Mouse (Mus musculus): ENCODE measurements around the gene Gm42674. TPM values are rescaled to one million over a fixed set of nuclear protein-coding genes. Genes with fewer than 3 reads are reported as not detected.

Gm42674 gene
- polyA plus RNA-seq, 1 experiment: not detected

DNA sequence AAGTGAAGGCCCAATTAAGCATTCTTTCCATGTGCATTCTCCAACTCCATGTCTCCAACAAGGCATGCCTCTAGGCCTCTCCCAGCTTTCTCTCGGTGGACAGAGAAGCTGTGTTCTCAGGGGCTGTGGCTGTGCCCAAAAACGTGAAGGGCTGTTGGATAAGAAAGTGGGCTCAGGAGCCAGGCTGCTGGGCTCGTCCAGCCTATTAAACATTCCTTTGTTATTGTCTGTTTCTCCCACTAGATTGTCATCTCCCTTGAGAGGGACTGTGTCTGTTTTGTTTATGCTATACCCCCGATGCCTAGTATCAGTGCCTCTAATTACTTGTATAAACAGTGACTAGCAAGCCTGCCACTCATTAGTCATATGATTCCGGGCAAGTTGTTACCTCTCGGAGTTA, 4.0 kb upstream of the Gm42674 start:
- no peak for DNase-seq (ENCODE audit: extremely low spot score in 1 of 2, low spot score in 1 of 2)

DNA sequence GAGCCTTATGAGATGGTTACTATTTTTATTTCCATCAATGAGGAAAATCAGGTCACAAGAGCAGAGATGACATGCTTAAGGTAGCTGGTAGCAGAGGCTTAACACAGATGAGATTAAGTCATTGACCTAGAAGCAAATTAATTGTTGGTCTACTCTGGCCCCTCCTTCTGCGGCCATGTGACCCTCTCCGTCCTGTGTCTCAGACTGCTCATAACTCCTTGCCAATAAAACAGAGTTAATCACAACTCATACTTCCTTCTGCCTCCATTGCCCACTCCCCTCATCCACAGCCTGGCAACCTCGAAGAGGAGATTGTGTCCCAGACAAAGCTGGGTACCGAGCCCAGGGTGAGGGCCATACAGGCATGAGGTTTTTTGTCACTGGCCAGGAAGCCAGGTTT, 3.5 kb upstream of the Gm42674 start:
- no peak for DNase-seq (ENCODE audit: extremely low spot score in 1 of 2, low spot score in 1 of 2)

DNA sequence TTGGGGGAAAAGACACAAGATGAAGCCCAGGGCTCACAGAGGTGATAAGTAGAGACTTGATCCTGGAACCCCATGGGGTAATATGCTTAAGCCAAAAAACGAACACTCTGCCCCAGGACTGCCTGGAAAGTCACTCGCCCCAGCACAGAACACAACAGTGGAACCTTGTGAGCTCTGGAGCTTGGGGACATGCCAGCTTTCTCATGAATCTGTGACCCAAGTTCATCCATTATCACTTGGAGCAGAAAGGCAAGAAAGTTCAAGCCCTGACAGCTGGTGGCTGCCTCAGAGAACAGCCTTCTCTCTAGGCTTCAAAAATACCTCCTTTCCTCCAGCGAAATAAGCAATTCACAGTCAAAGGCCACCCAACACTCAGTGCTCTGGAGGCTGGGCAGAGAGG, 2.3 kb upstream of the Gm42674 start:
- DNase-seq (ENCODE audit: extremely low spot score in 1 of 2, low spot score in 1 of 2): no peak

DNA sequence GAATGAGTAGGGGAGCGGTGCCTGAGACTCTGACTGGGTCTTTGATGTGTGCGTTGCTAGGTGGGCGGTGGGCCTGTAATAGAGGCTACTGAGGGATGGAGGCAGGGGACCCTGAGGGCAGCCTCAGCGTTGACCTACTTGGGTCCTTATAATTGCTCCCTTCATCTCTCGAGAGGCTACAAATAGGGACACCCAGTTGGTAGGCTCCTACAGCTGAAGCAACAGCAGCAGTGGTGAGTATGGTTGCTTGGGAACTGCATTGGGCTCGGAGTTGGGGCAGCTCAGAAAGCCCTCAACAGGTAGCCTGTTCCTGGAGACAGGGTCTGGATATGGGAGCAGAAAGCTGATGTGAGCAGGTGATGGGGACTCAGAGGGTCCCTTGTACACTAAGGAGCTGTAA, 1.7 kb upstream of the Gm42674 start:
- DNase-seq (ENCODE audit: extremely low spot score in 1 of 2, low spot score in 1 of 2): no peak

DNA sequence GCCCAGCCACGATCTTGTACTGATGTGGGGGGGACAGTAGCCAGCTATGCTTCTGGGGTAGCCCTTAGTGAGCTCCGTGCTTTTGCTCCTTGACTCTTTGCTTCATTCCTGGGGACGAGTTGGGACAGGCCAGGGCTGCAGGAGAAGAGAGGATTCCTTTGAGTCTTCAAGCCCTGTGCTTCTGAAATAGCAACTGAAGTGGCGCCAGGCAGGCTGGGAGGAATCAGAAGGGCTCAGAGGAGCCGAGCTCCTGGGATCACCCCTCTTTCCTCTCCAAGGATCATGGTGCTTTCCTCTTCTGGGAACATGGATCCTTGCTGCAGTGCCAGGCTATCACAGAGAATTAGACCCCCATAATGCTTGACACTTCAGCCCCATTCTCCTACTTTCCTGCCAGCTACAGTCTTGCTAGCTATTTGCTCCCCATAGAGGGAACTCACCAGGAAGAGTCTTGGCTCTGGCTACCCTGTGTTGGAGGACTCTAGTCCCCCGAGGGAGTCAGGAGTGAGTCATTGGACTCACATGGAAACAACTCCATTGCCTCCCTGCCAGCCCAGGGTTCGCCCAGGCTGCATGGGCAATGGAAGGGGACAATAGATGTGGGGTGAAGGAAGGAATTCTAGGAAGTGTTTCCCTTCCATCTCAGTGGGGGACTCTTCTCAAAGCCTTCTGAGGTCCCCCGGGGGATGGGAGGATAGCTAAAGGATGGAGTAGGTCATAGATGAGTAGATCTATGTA, 1.1 kb upstream of the Gm42674 start:
- DNase-seq (ENCODE audit: extremely low spot score in 1 of 2, low spot score in 1 of 2): no peak

DNA sequence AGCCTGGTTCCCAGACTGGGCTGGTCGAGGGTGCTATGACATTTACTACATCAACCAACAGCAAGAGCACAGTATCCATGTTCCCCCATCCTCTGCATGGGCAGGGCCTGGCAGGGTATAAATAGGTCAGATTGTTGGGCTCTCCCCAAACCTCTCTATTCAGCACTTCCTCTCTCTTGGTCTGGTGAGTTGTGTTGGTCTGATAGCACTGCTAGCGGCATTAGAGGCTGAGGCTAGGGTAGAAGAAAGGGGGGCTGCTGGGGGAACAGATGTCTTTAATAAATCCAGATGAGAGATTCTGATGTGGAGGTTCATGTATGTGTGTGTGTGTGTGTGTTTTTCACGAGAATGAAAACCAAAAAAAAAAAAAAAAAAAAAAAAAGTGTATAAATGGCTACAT, 1.9 kb downstream of the Gm42674 start, which contains the start of gene S100a4:
Gene S100a4 (plus strand): TSS at position 149 of the 400 bp plus-strand sequence.
- DNase-seq (ENCODE audit: extremely low spot score in 1 of 2, low spot score in 1 of 2): no peak

DNA sequence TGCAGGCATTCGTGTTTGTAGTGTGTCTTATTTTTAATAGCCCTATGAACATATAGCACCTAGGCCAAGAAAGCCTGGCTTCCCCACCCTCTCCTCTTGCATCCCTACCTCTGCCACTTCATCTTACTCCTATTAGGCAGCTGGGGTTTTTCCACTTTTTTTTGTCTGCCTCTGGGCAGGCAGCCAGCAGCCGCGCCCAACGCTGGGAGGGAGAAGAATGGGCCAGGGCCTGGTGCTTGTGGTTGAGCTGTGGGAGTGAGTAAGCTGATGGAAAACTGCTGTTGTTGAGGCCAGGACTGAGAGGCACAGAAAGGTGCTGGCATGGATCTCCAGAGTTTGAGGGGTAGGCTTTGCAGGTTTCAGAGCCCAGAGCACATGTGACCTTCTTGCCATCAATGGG, 2.7 kb downstream of the Gm42674 start:
- peak in 1 of 2 experiments; percentile 75 for DNase-seq (ENCODE audit: extremely low spot score in 1 of 2, low spot score in 1 of 2)

DNA sequence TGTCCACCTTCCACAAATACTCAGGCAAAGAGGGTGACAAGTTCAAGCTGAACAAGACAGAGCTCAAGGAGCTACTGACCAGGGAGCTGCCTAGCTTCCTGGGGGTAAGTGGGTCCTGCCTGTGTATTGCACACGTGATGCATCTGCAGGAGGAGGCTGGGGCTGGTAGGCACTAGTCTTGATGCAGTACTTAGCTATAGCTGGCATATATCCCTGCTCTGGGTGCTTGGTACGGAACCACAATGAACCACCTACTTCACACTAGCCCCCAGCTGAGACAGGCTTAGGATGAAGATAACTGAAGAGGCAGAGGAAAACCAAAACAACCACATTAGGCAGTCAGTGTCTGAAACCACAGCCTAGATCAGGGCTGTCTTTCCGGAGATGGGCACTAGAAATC, 3.3 kb downstream of the Gm42674 start:
- DNase-seq (ENCODE audit: extremely low spot score in 1 of 2, low spot score in 1 of 2): peak in 1 of 2 experiments; percentile 37

DNA sequence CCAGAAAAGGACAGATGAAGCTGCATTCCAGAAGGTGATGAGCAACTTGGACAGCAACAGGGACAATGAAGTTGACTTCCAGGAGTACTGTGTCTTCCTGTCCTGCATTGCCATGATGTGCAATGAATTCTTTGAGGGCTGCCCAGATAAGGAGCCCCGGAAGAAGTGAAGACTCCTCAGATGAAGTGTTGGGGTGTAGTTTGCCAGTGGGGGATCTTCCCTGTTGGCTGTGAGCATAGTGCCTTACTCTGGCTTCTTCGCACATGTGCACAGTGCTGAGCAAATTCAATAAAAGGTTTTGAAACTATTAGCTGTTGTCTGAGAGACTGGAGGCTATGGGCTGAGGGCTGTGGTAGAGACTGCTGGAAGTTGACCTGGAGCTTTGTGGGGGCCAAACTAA, 4.0 kb downstream of the Gm42674 start:
- no peak for DNase-seq (ENCODE audit: extremely low spot score in 1 of 2, low spot score in 1 of 2)

DNA sequence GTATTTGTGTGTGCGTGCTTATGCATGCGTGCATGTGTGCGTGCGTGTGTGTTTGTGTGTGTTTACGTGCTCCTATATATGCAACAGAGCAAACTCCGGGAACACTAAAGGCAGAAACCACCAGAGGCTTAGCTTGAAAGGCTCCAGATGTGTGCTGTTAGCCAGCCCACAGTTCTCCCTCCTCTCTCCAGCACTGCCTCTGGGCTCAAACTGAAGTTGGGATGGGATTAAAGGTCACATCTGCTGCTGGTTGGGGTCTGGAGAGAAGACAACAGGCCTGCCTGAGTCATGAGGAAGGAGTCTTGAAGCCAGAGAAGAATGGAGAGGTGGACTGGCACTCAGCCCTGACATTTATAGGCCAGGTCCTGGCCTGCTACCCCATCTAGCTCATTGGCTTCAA, 4.5 kb downstream of the Gm42674 start:
- DNase-seq (ENCODE audit: extremely low spot score in 1 of 2, low spot score in 1 of 2): no peak

DNA sequence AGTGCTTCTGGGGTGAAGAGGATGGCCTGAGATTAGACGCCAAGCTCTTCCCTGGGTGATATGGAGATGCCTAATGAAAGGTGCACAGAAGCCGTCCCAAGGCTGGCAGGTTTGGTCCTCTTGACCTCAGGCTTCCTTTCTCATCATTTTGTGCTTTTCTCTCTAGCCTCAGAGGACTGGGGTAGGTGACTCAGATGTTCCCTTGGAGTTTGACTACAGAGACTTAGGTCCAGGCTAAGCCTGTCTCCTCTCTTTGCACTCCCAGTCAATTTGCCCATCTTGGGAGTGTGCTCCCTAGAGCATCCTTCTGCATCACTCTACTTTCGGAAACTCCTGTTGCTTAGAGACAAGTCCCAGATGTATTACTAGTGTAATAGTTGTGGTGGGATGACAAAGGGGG, 5.7 kb downstream of the Gm42674 start:
- DNase-seq (ENCODE audit: extremely low spot score in 1 of 2, low spot score in 1 of 2): no peak

DNA sequence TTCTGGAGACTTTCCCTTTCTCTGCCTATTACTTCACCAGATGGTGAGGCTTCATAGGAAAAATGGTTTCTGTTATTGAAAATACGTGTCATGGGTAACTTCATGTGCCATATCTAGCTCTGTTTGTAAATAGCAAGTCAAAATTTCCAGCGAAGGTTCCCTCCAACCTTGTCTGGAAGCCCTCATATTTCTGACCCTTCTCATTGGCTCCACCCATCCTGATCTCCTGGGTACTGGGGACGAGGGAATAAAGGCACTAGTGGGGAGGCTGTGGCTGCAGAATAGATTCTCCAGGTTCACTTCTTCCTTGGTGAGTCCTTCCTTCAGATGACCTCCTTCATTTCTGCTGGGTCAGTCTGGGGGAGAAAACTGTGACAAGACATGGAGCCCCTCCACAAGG, 6.5 kb downstream of the Gm42674 start, which contains the start of gene S100a5:
Gene S100a5 (plus strand): TSS at position 301 of the 400 bp plus-strand sequence.
- no peak for DNase-seq (ENCODE audit: extremely low spot score in 1 of 2, low spot score in 1 of 2)

DNA sequence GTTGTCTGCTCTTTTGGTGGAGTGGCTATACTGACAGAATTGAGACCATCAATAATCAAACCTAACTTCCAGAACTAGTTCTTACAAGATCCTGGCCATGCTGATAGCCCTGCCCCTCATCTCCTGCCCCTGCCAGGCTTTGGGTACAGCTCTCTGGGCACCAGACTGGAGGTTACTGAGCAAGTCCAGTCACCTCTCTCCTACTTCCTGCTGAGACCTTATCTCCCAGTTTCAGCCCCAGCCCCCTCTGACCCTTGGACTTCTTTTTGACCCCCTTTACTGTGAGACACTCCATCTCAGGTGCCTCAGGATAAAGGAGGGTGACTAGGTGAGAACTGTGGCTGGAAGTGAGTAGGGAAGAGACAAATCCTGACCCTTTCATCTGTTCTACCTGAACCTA, 7.4 kb downstream of the Gm42674 start:
- no peak for DNase-seq (ENCODE audit: extremely low spot score in 1 of 2, low spot score in 1 of 2)

DNA sequence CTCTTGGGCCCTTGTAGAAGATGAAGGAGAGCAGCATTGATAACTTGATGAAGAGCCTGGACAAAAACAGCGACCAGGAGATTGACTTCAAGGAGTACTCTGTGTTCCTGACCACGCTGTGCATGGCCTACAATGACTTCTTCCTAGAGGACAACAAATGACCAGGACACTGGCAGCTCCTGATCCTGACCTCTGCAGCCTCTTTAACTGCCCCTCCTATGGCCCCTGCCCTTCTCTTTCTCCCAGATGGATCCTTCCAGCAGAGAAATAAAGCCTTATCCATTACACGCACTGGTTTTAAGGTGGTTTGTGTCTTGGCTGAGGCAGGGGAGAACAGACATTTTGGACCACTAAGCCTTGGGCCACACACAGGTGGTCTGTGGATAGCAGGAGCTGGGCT, 9.8 kb downstream of the Gm42674 start:
- no peak for DNase-seq (ENCODE audit: extremely low spot score in 1 of 2, low spot score in 1 of 2)

DNA sequence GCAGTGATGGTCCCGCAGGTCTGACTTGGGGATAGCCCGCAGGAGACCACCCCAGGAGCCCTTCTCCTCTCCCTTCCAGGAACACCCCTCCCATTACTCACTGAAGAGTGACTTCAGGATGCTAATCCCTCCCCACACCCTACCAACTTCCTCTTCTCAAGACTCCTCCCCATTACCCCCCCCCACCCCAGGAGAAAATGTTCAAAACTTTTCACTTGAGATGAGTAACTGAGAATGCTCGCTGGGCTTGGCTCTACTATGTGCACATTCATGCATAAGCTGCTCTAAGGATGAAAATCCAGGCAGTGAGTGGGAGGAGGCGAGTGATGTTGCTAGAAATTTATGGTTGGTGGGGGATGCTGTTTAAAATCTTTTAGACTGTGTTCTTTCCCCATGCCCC, 10.4 kb downstream of the Gm42674 start:
- DNase-seq (ENCODE audit: extremely low spot score in 1 of 2, low spot score in 1 of 2): no peak

DNA sequence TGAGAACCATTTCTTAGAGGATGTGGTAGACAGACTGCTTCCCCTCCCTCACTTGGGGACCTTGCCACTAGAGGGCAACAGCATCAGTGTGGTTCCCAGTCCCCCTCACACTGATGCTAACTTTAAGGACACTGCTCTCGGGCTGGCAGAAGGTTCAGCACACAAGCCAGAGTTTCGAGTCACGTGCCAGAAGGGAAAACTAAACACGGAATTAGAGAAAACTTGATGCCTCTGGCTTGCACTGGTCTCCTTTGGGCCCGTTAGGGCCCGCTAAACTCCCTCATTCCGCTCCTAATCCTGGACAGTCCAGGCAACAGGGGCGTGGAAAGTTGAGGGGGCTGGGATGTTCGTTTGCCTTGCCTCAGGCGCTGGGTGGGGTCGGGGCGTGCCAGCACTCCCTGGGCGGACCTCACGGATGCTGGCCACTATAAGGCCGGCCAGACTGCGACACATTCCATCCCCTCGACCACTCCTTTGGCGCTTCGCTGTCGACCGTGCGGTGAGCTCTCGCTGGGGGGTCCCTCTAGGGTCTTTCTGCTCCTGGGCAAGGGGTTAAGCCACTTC, 11.1 kb downstream of the Gm42674 start, which contains the start of gene S100a6:
Gene S100a6 (plus strand): TSS at position 155 of the 564 bp plus-strand sequence.
- DNase-seq (ENCODE audit: extremely low spot score in 1 of 2, low spot score in 1 of 2): peak in 1 of 2 experiments; percentile 70

DNA sequence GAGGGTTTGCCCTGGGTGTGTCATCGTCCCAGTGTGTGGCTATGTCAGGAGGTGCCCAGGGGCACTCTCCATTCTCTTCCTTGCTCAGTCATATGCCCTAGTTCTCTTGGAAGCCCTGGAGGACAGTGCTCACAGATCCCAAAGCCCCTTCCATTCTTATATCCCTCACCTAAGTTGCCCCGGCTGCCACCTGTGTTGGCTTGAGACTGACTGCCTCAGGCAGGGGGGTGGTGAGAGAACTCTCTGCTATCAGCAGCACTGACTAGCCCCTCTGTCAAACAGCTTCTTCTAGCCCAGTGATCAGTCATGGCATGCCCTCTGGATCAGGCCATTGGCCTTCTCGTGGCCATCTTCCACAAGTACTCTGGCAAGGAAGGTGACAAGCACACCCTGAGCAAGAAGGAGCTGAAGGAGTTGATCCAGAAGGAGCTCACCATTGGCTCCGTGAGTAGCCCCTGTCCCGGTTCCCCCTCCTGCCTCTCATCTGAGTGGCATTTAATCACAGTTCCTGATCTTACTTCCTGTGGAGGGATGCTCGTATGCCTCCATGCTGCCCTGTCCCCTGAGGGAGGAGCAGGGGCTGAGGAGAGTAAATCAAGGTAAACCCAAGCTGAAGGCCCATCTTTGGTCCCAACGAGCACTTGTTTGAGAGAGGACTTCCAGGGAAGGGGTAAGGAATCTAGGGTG, 11.9 kb downstream of the Gm42674 start:
- no peak for DNase-seq (ENCODE audit: extremely low spot score in 1 of 2, low spot score in 1 of 2)

DNA sequence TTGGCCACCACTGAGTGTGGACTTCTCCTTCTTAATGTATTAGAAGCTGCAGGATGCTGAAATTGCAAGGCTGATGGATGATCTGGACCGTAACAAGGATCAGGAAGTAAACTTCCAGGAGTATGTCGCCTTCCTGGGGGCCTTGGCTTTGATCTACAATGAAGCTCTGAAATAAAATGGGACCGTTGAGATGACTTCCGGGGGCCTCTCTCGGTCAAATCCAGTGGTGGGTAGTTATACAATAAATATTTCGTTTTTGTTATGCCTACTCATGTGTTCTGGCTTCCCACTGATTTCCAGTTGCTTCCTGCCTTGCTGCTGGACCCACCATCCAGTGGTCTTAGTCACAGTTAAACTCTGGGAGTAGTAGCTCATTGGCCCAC, 12.4 kb downstream of the Gm42674 start:
- no peak for DNase-seq (ENCODE audit: extremely low spot score in 1 of 2, low spot score in 1 of 2)

DNA sequence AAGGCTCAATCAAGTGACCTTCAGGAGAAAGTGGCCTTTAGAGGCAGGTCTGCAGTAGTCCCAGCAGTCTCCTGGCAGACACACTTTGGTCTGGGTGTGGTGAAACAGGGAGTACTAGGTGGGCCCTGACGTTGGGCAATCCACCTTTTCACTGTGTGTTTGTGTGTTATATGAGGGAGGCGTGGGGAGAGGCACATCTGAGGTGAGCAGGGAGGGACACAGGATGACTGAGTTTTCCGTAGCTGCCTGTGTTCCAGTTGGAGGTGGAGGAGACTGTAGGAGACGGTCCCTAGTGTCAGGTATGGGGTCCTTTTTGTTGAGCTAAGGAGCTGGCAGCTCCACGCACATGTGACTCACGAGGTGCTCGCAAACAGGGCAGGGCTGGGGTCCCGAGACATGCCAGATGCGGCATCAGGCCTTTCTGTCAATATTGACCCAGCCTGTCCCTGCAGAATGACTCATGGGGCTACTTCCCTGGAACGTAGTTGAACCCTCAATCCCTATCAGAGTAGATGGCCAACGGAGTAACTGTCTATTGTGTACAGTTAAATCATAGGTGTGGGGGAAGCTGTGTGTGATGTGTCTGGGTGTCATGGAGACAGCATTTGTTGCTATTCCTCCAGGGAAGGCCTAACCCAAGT, 13.0 kb downstream of the Gm42674 start:
- DNase-seq (ENCODE audit: extremely low spot score in 1 of 2, low spot score in 1 of 2): no peak

DNA sequence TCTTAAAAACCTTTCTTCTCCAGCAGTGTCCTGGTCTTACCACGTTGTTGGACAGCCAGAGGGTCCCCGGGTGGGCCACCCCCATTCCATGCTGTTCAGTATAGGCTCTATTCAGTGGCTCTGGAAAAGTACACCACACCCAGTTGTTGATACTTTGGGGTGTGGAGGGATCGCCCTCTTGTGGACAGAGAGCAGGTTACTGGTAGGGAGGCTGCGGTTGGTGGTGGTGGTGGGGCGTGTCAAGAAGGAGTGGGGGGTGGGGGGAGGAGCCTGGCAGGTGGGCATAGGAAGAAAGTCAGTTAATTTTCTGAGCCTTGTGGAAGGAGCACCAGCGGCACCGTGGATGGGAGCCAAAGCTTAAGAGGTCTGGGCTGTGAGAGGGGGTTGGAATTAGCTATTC, 13.7 kb downstream of the Gm42674 start:
- peak; percentile 69 to 85 for DNase-seq (ENCODE audit: extremely low spot score in 1 of 2, low spot score in 1 of 2)

DNA sequence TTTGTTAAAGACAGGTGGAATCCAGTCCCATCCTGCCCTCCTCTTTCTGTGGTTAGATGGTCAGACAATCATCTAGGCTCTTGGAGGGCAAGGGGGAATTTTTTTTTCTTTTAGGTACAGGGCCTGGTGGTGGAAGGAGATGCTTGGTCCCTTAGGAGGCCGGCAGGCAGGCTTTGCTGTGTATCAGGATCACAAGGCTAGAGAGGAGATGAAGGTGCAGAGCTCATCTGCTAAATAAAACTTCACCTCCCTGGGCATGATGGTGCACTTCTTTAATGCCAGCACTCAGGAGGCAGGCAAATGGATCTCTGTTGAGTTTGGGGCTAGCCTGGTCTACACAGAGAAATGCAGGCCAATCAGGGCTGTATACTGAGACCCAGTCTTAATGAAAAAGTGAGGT, 14.2 kb downstream of the Gm42674 start:
- no peak for DNase-seq (ENCODE audit: extremely low spot score in 1 of 2, low spot score in 1 of 2)

Measured in frontal cortex, adult 2 months (tissue).